Mouse (Mus musculus) CH12.LX (cell line): Measurements from ENCODE around the gene Mars2.

ENCODE experiments used
- CHD2 ChIP-seq: IDR thresholded peaks from 2 replicates; pipeline ENCODE4 v1.6.1; 2011; ENCODE audit warnings: low read length, improper control_type of control experiment
- CTCF ChIP-seq, 2 experiments: IDR thresholded peaks in 1 of 2; conservative IDR thresholded peaks in 1 of 2; 2 replicates each; pipeline ENCODE4 v1.5.1; 2011 to 2012; ENCODE audit warnings: low read depth in 2 of 2, low read length in 2 of 2, improper control_type of control experiment in 1 of 2, inconsistent platforms in 1 of 2, mild to moderate bottlenecking in 1 of 2, moderate library complexity in 1 of 2
- EP300 ChIP-seq: IDR thresholded peaks from 2 replicates; pipeline ENCODE4 v1.6.1; 2011; ENCODE audit warnings: low read length, improper control_type of control experiment
- ETS1 ChIP-seq: conservative IDR thresholded peaks from 2 replicates; pipeline ENCODE4 v1.6.1; 2012; ENCODE audit warnings: low read depth, mild to moderate bottlenecking, inconsistent platforms, low read length, improper control_type of control experiment, moderate library complexity
- MAZ ChIP-seq: IDR thresholded peaks from 2 replicates; pipeline ENCODE4 v1.6.1; 2012; ENCODE audit warnings: low read depth, mild to moderate bottlenecking, inconsistent platforms, low read length, improper control_type of control experiment, moderate library complexity
- NELFE ChIP-seq: IDR thresholded peaks from 2 replicates; pipeline ENCODE4 v1.6.1; 2011; ENCODE audit warnings: low read depth, low read length, improper control_type of control experiment
- POLR2A ChIP-seq: IDR thresholded peaks from 2 replicates; pipeline ENCODE4 v1.6.1; 2011; ENCODE audit warnings: low read depth, mild to moderate bottlenecking, improper control_type of control experiment, low read length
- TBP ChIP-seq: conservative IDR thresholded peaks from 2 replicates; pipeline ENCODE4 v1.6.1; 2011; ENCODE audit warnings: low read depth, low read length, improper control_type of control experiment
- TCF12 ChIP-seq: IDR thresholded peaks from 2 replicates; pipeline ENCODE4 v1.6.1; 2014; ENCODE audit warnings: low read depth, mild to moderate bottlenecking, inconsistent platforms, low read length, improper control_type of control experiment
- UBTF ChIP-seq: IDR thresholded peaks from 2 replicates; pipeline ENCODE4 v1.6.1; 2012; ENCODE audit warnings: low read depth, mild to moderate bottlenecking, inconsistent platforms, low read length, improper control_type of control experiment, moderate library complexity
- ZC3H11A ChIP-seq: IDR thresholded peaks from 2 replicates; pipeline ENCODE4 v1.6.1; 2012; ENCODE audit warnings: low read depth, mild to moderate bottlenecking, inconsistent platforms, low read length, improper control_type of control experiment
- ZKSCAN1 ChIP-seq: IDR thresholded peaks from 2 replicates; pipeline ENCODE4 v1.6.1; 2012; ENCODE audit warnings: low read depth, inconsistent platforms, low read length, improper control_type of control experiment, borderline replicate concordance
- ZMIZ1 ChIP-seq: IDR thresholded peaks from 2 replicates; pipeline ENCODE4 v1.6.1; 2012; ENCODE audit warnings: low read depth, mild to moderate bottlenecking, inconsistent platforms, low read length, improper control_type of control experiment
- ZNF384 ChIP-seq: IDR thresholded peaks from 2 replicates; pipeline ENCODE4 v1.6.1; 2012; ENCODE audit warnings: low read depth, low read length, improper control_type of control experiment, inconsistent platforms

- TF ChIP-seq UBTF: no peak
- no peak for TF ChIP-seq TCF12
- TF ChIP-seq MAZ: no peak
- no peak for TF ChIP-seq ZC3H11A
- TF ChIP-seq ZNF384: no peak
- no peak for TF ChIP-seq ETS1
- no peak for TF ChIP-seq ZKSCAN1
- no peak for TF ChIP-seq CTCF (conservative IDR thresholded peaks at IDR 0.05 in 1 of 2, IDR thresholded peaks at IDR 0.05 in 1 of 2; ENCODE audit: low read depth in 2 of 2, low read length in 2 of 2)
- no peak for TF ChIP-seq CHD2
- no peak for TF ChIP-seq POLR2A
- TF ChIP-seq EP300: no peak
- no peak for TF ChIP-seq ZMIZ1
- TF ChIP-seq NELFE: no peak
- no peak for TF ChIP-seq TBP
These were observed 40.5 kb upstream of the Mars2 start for GRCm38 (mm10) chr1:55196327-55197003.
